Comparison of ENCODE assay signal across 8 mouse cellular contexts in the genomic region with DNA sequence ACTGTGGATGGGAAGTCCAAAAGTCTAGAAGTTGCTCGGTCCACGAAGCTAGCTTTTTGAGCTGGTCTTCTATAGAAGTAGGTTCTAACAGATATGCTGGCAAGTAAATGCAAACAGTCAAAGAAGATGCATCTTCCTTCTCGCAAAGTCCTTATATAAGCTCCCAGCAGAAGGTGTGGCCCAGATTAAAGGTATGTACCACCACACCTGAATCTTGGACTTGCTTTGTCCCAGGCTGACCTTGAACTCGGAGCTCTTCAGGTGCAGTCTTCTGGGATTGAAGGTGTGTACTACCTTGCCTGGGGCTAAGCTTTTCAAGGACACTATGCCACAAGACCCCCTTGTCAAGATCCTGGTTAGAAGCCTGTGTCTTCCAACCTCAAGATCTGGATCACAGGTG. TPM values are rescaled to one million over a fixed set of nuclear protein-coding genes. Genes with fewer than 3 reads are reported as not detected.
DNase-seq lines count a peak whose midpoint lies in the region; ATAC-seq and TF ChIP-seq lines count a peak whose summit lies in the region.

A gene (minus strand): TSS at position 101 of the 400 bp plus-strand sequence.

- peaks cover 5% of the 10 kb centered on the region; the same call in 1 of the 2 replicates for H3K27me3 ChIP-seq in heart, embryonic 10.5 days (ENCODE audit: insufficient read depth, poor library complexity, severe bottlenecking)
- no peaks in the 10 kb centered on the region for H3K27me3 ChIP-seq in midbrain, embryonic 16.5 days (ENCODE audit: control insufficient read depth, insufficient read depth, low read depth, low read length)

- no peak within 1 kb of the TSS for H3K4me3 ChIP-seq in left cerebral cortex, adult 2 months
- no peak within 1 kb of the TSS for H3K4me3 ChIP-seq in brown adipose tissue, adult 24 weeks (ENCODE audit: insufficient read depth, low read depth, low read length)
- H3K4me3 ChIP-seq in heart, embryonic 10.5 days: no peak within 1 kb of the TSS
- H3K4me3 ChIP-seq in midbrain, embryonic 16.5 days (ENCODE audit: low read depth, low read length): no peak within 1 kb of the TSS

- intact Hi-C loops in left cerebral cortex, adult 2 months (cut with DNase I): no loop called here

- no peak within 1 kb of the TSS for H3K4me2 ChIP-seq in midbrain, embryonic 16.5 days (ENCODE audit: low read length)

- no peaks in the 10 kb centered on the region for H3K9me3 ChIP-seq in heart, embryonic 10.5 days
- no peaks in the 10 kb centered on the region for H3K9me3 ChIP-seq in midbrain, embryonic 16.5 days (replicated peaks; ENCODE audit: control insufficient read depth, low read length, poor library complexity, severe bottlenecking)

- no peak for TF ChIP-seq CTCF in left cerebral cortex, adult 2 months (IDR thresholded peaks at IDR 0.05)

- WGBS in heart, embryonic 10.5 days: 83% methylated on average over 4 of the region's 4 CpGs
- 88% methylated on average over 4 of the region's 4 CpGs for WGBS in midbrain, embryonic 16.5 days

- H3K4me1 ChIP-seq in brown adipose tissue, adult 24 weeks (ENCODE audit: control insufficient read depth, insufficient read depth, insufficient read length, low read length): no peaks in the 10 kb centered on the region
- no peaks in the 10 kb centered on the region for H3K4me1 ChIP-seq in heart, embryonic 10.5 days
- H3K4me1 ChIP-seq in midbrain, embryonic 16.5 days (ENCODE audit: control insufficient read depth, insufficient read depth, low read length): no peaks in the 10 kb centered on the region

- H3K36me3 ChIP-seq in heart, embryonic 10.5 days: no peaks in the 10 kb centered on the region
- H3K36me3 ChIP-seq in midbrain, embryonic 16.5 days (ENCODE audit: control insufficient read depth, insufficient read depth, low read length): no peaks in the 10 kb centered on the region

- DNase-seq in left cerebral cortex, adult 2 months (ENCODE audit: extremely low spot score in 1 of 2, low spot score in 2 of 2): no peak
- no peak for DNase-seq in left cerebral cortex, adult 9 months (ENCODE audit: low spot score in 2 of 2)
- no peak for DNase-seq in heart, embryonic 10.5 days (ENCODE audit: low spot score)
- no peak for DNase-seq in layer of hippocampus, postnatal 36 days
- no peak for DNase-seq in right cerebral cortex, adult 2 months (ENCODE audit: low spot score in 2 of 2)
- DNase-seq in cerebellum, postnatal 14 days: no peak

- ATAC-seq in midbrain, embryonic 16.5 days: no peak

- no peak within 1 kb of the TSS for H3K27ac ChIP-seq in left cerebral cortex, adult 2 months
- no peak within 1 kb of the TSS for H3K27ac ChIP-seq in brown adipose tissue, adult 24 weeks (replicated peaks; ENCODE audit: low read depth, low read length)
- no peak within 1 kb of the TSS for H3K27ac ChIP-seq in heart, embryonic 10.5 days
- H3K27ac ChIP-seq in midbrain, embryonic 16.5 days (ENCODE audit: low read length): no peak within 1 kb of the TSS

- H3K9ac ChIP-seq in midbrain, embryonic 16.5 days (ENCODE audit: low read depth, low read length): no peak within 1 kb of the TSS

RNA-seq across cellular contexts. Expression of the gene that starts here (rescaled TPM):
- total RNA-seq in left cerebral cortex, adult 2 months (2021): 10 to 100 TPM; 49.9 to 53.7 TPM
- 37.2 and 49.9 TPM in 2 replicates for polyA plus RNA-seq in brown adipose tissue, adult 24 weeks (2012; ENCODE audit: insufficient read depth, insufficient read length, missing spikeins)
- polyA plus RNA-seq in heart, embryonic 10.5 days (2016; fragmentation: Nextera tagmentation; extraction: Ambion mirVana): 111 and 117 TPM in 2 replicates
- total RNA-seq in layer of hippocampus, postnatal 36 days (2021): 10 to 100 TPM; 49.0 to 52.9 TPM
- 74.4 and 75.3 TPM in 2 replicates for polyA plus RNA-seq in midbrain, embryonic 16.5 days (2015; fragmentation: Nextera tagmentation; extraction: Ambion mirVana)
